ENCODE assay signal across 25 mouse cellular contexts in the genomic region with DNA sequence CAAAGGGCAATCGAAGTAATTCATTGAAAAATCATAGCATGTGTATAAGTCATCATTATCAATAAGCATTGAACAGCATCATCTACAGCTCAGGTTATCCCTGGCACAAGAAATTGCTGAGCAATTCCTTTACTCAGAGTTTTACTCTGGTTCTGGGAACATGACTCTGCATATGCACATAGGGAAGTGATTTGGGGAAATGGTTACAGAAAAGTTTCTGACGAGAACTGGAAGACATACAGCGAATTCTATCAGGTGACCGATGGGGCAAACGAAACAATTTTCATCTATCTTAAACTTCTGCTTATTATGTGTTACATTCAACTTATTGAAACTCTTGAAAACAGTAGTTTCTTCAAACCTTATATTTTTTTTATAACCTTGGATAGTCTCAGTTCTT.
"Had no signal": no experiment of that assay in that cellular context is flagged by ENCODE, and none has a peak within 500 bp of the region (broad histone marks: within the 10 kb centered on the region; RNA-seq: fewer than 3 reads in every experiment).

No protein-coding gene starts in this region.

- H3K27me3 ChIP-seq: heart, embryonic 13.5 days; heart, embryonic 15.5 days; hindbrain, embryonic 13.5 days; hindbrain, embryonic 15.5 days; kidney, embryonic 15.5 days; limb, embryonic 13.5 days; limb, embryonic 15.5 days; liver, embryonic 12.5 days had no signal

- H3K27ac ChIP-seq: heart, adult 2 months; heart, embryonic 13.5 days; heart, embryonic 15.5 days; hindbrain, embryonic 13.5 days; hindbrain, embryonic 15.5 days; hindbrain, postnatal 0 days; kidney, embryonic 15.5 days; kidney, postnatal 0 days; layer of hippocampus, adult 2 months; left cerebral cortex, adult 2 months; limb, embryonic 13.5 days; limb, embryonic 15.5 days; liver, embryonic 12.5 days; liver, embryonic 14.5 days had no signal

- H3K9ac ChIP-seq: heart, embryonic 13.5 days; heart, embryonic 15.5 days; hindbrain, embryonic 13.5 days; hindbrain, embryonic 15.5 days; kidney, embryonic 15.5 days; limb, embryonic 13.5 days; limb, embryonic 15.5 days; liver, embryonic 12.5 days; liver, embryonic 14.5 days had no signal

- H3K4me3 ChIP-seq: heart, adult 2 months; heart, embryonic 13.5 days; heart, embryonic 15.5 days; hindbrain, embryonic 13.5 days; hindbrain, embryonic 15.5 days; kidney, embryonic 15.5 days; layer of hippocampus, adult 2 months; left cerebral cortex, adult 2 months; limb, embryonic 13.5 days; limb, embryonic 15.5 days; liver, embryonic 12.5 days had no signal

- ATAC-seq: hindbrain, postnatal 0 days; intestine, embryonic 16.5 days; liver, embryonic 12.5 days had no signal

- H3K9me3 ChIP-seq: heart, embryonic 13.5 days; heart, embryonic 15.5 days; hindbrain, embryonic 13.5 days; hindbrain, embryonic 15.5 days; kidney, embryonic 15.5 days; limb, embryonic 13.5 days; limb, embryonic 15.5 days; liver, embryonic 12.5 days had no signal

- H3K36me3 ChIP-seq: heart, embryonic 13.5 days; heart, embryonic 15.5 days; hindbrain, embryonic 13.5 days; hindbrain, embryonic 15.5 days; kidney, embryonic 15.5 days; limb, embryonic 13.5 days; limb, embryonic 15.5 days; liver, embryonic 12.5 days had no signal

- H3K4me2 ChIP-seq: heart, embryonic 11.5 days; heart, embryonic 13.5 days; heart, embryonic 15.5 days; hindbrain, embryonic 13.5 days; hindbrain, embryonic 15.5 days; kidney, embryonic 15.5 days; limb, embryonic 13.5 days; limb, embryonic 15.5 days; liver, embryonic 12.5 days had no signal

- DNase-seq: gastrocnemius, postnatal 14 days; gastrocnemius, postnatal 36 days; heart, adult 2 months; heart, postnatal 4 days; kidney, adult 11 months; kidney, adult 2 months; kidney, adult 9 months; kidney, postnatal 14 days; kidney, postnatal 36 days; left cerebral cortex, postnatal 4 days had no signal

- H3K4me1 ChIP-seq: heart, embryonic 13.5 days; heart, embryonic 15.5 days; hindbrain, embryonic 13.5 days; hindbrain, embryonic 15.5 days; kidney, embryonic 15.5 days; limb, embryonic 13.5 days; limb, embryonic 15.5 days; liver, embryonic 12.5 days had no signal
